Mouse (Mus musculus) forebrain, embryonic 15.5 days (tissue): ENCODE data around the gene Apbb2. TPM values are rescaled to one million over a fixed set of nuclear protein-coding genes. Genes with fewer than 3 reads are reported as not detected.

Source experiments
- ATAC-seq: fragments of 200-750 bp; cut with Nextera tagmentation; replicated peaks from 2 replicates; pipeline ENCODE4 v1.8.0; 2017; ENCODE audit warnings: mild to moderate bottlenecking, moderate TSS enrichment, moderate library complexity
- H3K27ac ChIP-seq: fragments of 300-500 bp; sonication (generic); replicated peaks from 2 replicates; pipeline ENCODE4 v1.5.1; 2015; ENCODE audit warnings: mild to moderate bottlenecking, inconsistent platforms
- H3K27me3 ChIP-seq: fragments of 300-500 bp; sonication (generic); 2 replicates; pipeline ENCODE4 v1.6.1; 2015; ENCODE audit warnings: inconsistent platforms
- H3K36me3 ChIP-seq: fragments of 300-500 bp; sonication (generic); 2 replicates; pipeline ENCODE4 v1.6.1; 2015; ENCODE audit warnings: mild to moderate bottlenecking, inconsistent platforms
- H3K4me1 ChIP-seq: fragments of 300-500 bp; sonication (generic); 2 replicates; pipeline ENCODE4 v1.6.1; 2015; ENCODE audit warnings: inconsistent platforms
- H3K4me2 ChIP-seq: fragments of 300-500 bp; sonication (generic); replicated peaks from 2 replicates; pipeline ENCODE4 v1.6.1; 2015; ENCODE audit warnings: mild to moderate bottlenecking, inconsistent platforms
- H3K4me3 ChIP-seq: fragments of 300-500 bp; sonication (generic); 2 replicates; pipeline ENCODE4 v1.5.1; 2015; ENCODE audit warnings: mild to moderate bottlenecking, inconsistent platforms
- H3K9ac ChIP-seq: fragments of 300-500 bp; sonication (generic); replicated peaks from 2 replicates; pipeline ENCODE4 v1.6.1; 2015; ENCODE audit warnings: mild to moderate bottlenecking, inconsistent platforms
- H3K9me3 ChIP-seq: fragments of 300-500 bp; sonication (generic); 2 replicates; pipeline ENCODE4 v1.6.1; 2016; ENCODE audit warnings: inconsistent platforms
- WGBS: fragments of 180-500 bp; shearing (Covaris S2); methylation state at CpG from one replicate; pipeline ENCODE4 v1.1.7; 2015; ENCODE audit warnings: mixed read lengths; 5-methylcytosine and 5-hydroxymethylcytosine counted together
- polyA plus RNA-seq: library from polyadenylated mRNA; unstranded; fragments of >200 nt; fragmentation: Nextera tagmentation; extraction: Ambion mirVana; gene quantifications from 2 replicates; pipeline ENCODE4 v1.2.1, GENCODE M21; 2015

Gene Apbb2
- polyA plus RNA-seq = 85.6 and 85.8 TPM in 2 replicates

GRCm38 (mm10) chr5:66618597-66618996 lies at the start of gene Apbb2:
Gene Apbb2, minus strand, starts transcription at chr5:66618784.
- peaks cover 35% of the 10 kb centered on the region for H3K4me1 ChIP-seq
- H3K27me3 ChIP-seq = no peaks in the 10 kb centered on the region
- H3K36me3 ChIP-seq = no peaks in the 10 kb centered on the region
- WGBS = under 1% methylated on average over 39 of the region's 39 CpGs
- H3K9me3 ChIP-seq = no peaks in the 10 kb centered on the region
- ATAC-seq = peak; percentile 97
- H3K4me2 ChIP-seq = peak within 1 kb of the TSS; percentile 84
- H3K4me3 ChIP-seq = peak within 1 kb of the TSS; percentile 79
- H3K9ac ChIP-seq = peak within 1 kb of the TSS; percentile 97
- peak within 1 kb of the TSS; percentile 98 for H3K27ac ChIP-seq

GRCm38 (mm10) chr5:66654220-66654619 lies 35.6 kb upstream of the Apbb2 start:
- ATAC-seq = peak; percentile 74
- Histone ChIP-seq H3K27me3 (no peaks in the 10 kb centered on the region), H3K4me3 (no peak overlapping the region), H3K36me3 (no peaks in the 10 kb centered on the region), H3K4me1 (peaks cover 7% of the 10 kb centered on the region), H3K4me2 (no peak overlapping the region), H3K9me3 (no peaks in the 10 kb centered on the region), H3K9ac (no peak overlapping the region; the same call in 1 of the 2 replicates), H3K27ac (peak overlapping the region; percentile 43)
- 29% methylated on average over 5 of the region's 5 CpGs for WGBS

GRCm38 (mm10) chr5:66647504-66647903 lies 28.9 kb upstream of the Apbb2 start:
- WGBS = 69% methylated on average over 7 of the region's 7 CpGs
- Histone ChIP-seq H3K9me3 (no peaks in the 10 kb centered on the region), H3K4me2 (no peak overlapping the region), H3K36me3 (no peaks in the 10 kb centered on the region), H3K4me3 (no peak overlapping the region), H3K9ac (no peak overlapping the region), H3K4me1 (no peaks in the 10 kb centered on the region), H3K27ac (no peak overlapping the region), H3K27me3 (no peaks in the 10 kb centered on the region)
- ATAC-seq = no peak

- no peak overlapping the region for H3K4me2 ChIP-seq
- no peak overlapping the region for H3K27ac ChIP-seq
- 88% methylated on average over 5 of the region's 5 CpGs for WGBS
- no peak overlapping the region for H3K4me3 ChIP-seq
- no peak for ATAC-seq
- no peaks in the 10 kb centered on the region for H3K27me3 ChIP-seq
- H3K4me1 ChIP-seq = no peaks in the 10 kb centered on the region
- no peak overlapping the region for H3K9ac ChIP-seq
- no peaks in the 10 kb centered on the region for H3K9me3 ChIP-seq
- H3K36me3 ChIP-seq = no peaks in the 10 kb centered on the region
Measured at GRCm38 (mm10) chr5:66643260-66643659, 24.7 kb upstream of the Apbb2 start.

- no peak overlapping the region for H3K27ac ChIP-seq
- no peak overlapping the region for H3K4me2 ChIP-seq
- ATAC-seq = no peak
- H3K9me3 ChIP-seq = no peaks in the 10 kb centered on the region
- H3K9ac ChIP-seq = no peak overlapping the region
- no peaks in the 10 kb centered on the region for H3K4me1 ChIP-seq
- 93% methylated on average over 4 of the region's 4 CpGs for WGBS
- no peaks in the 10 kb centered on the region for H3K27me3 ChIP-seq
- no peaks in the 10 kb centered on the region for H3K36me3 ChIP-seq
- no peak overlapping the region for H3K4me3 ChIP-seq
Measured at GRCm38 (mm10) chr5:66642156-66642555, 23.6 kb upstream of the Apbb2 start.

- Histone ChIP-seq H3K4me3 (no peak overlapping the region), H3K9me3 (no peaks in the 10 kb centered on the region), H3K4me1 (no peaks in the 10 kb centered on the region), H3K36me3 (no peaks in the 10 kb centered on the region), H3K4me2 (no peak overlapping the region), H3K27me3 (no peaks in the 10 kb centered on the region), H3K9ac (no peak overlapping the region), H3K27ac (0 out of 2 replicates have a peak overlapping the region, but pooled peaks have one; percentile 11)
- ATAC-seq = 0 out of 2 replicates have a peak, but pooled peaks have one; percentile 26
- WGBS = 24% methylated on average over 10 of the region's 10 CpGs
Measured at GRCm38 (mm10) chr5:66635459-66636079, 17.0 kb upstream of the Apbb2 start.

GRCm38 (mm10) chr5:66627805-66628204 lies 9.2 kb upstream of the Apbb2 start:
- Histone ChIP-seq H3K36me3 (no peaks in the 10 kb centered on the region), H3K27ac (no peak overlapping the region), H3K4me2 (no peak overlapping the region), H3K27me3 (no peaks in the 10 kb centered on the region), H3K4me1 (no peaks in the 10 kb centered on the region; the same call in 1 of the 2 replicates), H3K4me3 (no peak overlapping the region), H3K9ac (no peak overlapping the region), H3K9me3 (no peaks in the 10 kb centered on the region)
- peak; percentile 46; the same call in 1 of the 2 replicates for ATAC-seq
- 19% methylated on average over 7 of the region's 7 CpGs for WGBS

GRCm38 (mm10) chr5:66620191-66620625 lies 1.6 kb upstream of the Apbb2 start:
- Histone ChIP-seq H3K27ac (peak overlapping the region; percentile 60), H3K4me3 (peak overlapping the region; percentile 51), H3K4me2 (peak overlapping the region; percentile 84), H3K9me3 (no peaks in the 10 kb centered on the region), H3K36me3 (no peaks in the 10 kb centered on the region), H3K27me3 (no peaks in the 10 kb centered on the region), H3K9ac (peak overlapping the region; percentile 57), H3K4me1 (peaks cover 31% of the 10 kb centered on the region)
- WGBS = under 1% methylated on average over 41 of the region's 41 CpGs
- ATAC-seq = peak; percentile 54

GRCm38 (mm10) chr5:66619675-66620074 lies 1.1 kb upstream of the Apbb2 start:
- Histone ChIP-seq H3K4me3 (peak overlapping the region; percentile 51), H3K9ac (peak overlapping the region; percentile 57), H3K27ac (peak overlapping the region; percentile 60), H3K4me1 (peaks cover 31% of the 10 kb centered on the region), H3K27me3 (no peaks in the 10 kb centered on the region), H3K36me3 (no peaks in the 10 kb centered on the region), H3K4me2 (peak overlapping the region; percentile 84), H3K9me3 (no peaks in the 10 kb centered on the region)
- ATAC-seq = no peak
- 44% methylated on average over 8 of the region's 8 CpGs for WGBS

- H3K27ac ChIP-seq = peak overlapping the region; percentile 98
- no peak for ATAC-seq
- 31% methylated on average over 11 of the region's 11 CpGs for WGBS
- H3K27me3 ChIP-seq = no peaks in the 10 kb centered on the region
- H3K4me2 ChIP-seq = peak overlapping the region; percentile 84
- H3K9me3 ChIP-seq = no peaks in the 10 kb centered on the region
- H3K36me3 ChIP-seq = no peaks in the 10 kb centered on the region
- H3K4me1 ChIP-seq = peaks cover 34% of the 10 kb centered on the region
- 0 out of 2 replicates have a peak overlapping the region, but pooled peaks have one; percentile 8 for H3K9ac ChIP-seq
- peak overlapping the region; percentile 79; the same call in 1 of the 2 replicates for H3K4me3 ChIP-seq
Measured at GRCm38 (mm10) chr5:66619195-66619594, 611 bp upstream of the Apbb2 start.

GRCm38 (mm10) chr5:66617921-66618460 lies 593 bp downstream of the Apbb2 start:
- no peaks in the 10 kb centered on the region for H3K9me3 ChIP-seq
- ATAC-seq = peak; percentile 66
- H3K27ac ChIP-seq = peak overlapping the region; percentile 98
- no peaks in the 10 kb centered on the region for H3K36me3 ChIP-seq
- under 1% methylated on average over 54 of the region's 54 CpGs for WGBS
- H3K27me3 ChIP-seq = no peaks in the 10 kb centered on the region
- H3K4me3 ChIP-seq = peak overlapping the region; percentile 79
- H3K9ac ChIP-seq = peak overlapping the region; percentile 97
- H3K4me1 ChIP-seq = peaks cover 35% of the 10 kb centered on the region
- H3K4me2 ChIP-seq = peak overlapping the region; percentile 84

GRCm38 (mm10) chr5:66614940-66615339 lies 3.6 kb downstream of the Apbb2 start:
- no peak for ATAC-seq
- no peak overlapping the region for H3K4me2 ChIP-seq
- H3K27me3 ChIP-seq = no peaks in the 10 kb centered on the region
- no peak overlapping the region for H3K9ac ChIP-seq
- no peak overlapping the region for H3K27ac ChIP-seq
- H3K4me1 ChIP-seq = peaks cover 36% of the 10 kb centered on the region
- H3K4me3 ChIP-seq = no peak overlapping the region
- no peaks in the 10 kb centered on the region for H3K36me3 ChIP-seq
- H3K9me3 ChIP-seq = no peaks in the 10 kb centered on the region
- 81% methylated on average over 4 of the region's 4 CpGs for WGBS
